Comparison of ENCODE assay signal across 21 mouse cellular contexts in genomic region chr13:22063468-22063867, GRCm38 (mm10). TPM values are rescaled to one million over a fixed set of nuclear protein-coding genes. Genes with fewer than 3 reads are reported as not detected.
"Had no signal": no experiment of that assay in that cellular context is flagged by ENCODE, and none has a peak within 500 bp of the region (broad histone marks: within the 10 kb centered on the region; RNA-seq: fewer than 3 reads in every experiment).

No protein-coding gene starts in this region.

- H3K4me3 ChIP-seq: embryonic facial prominence, embryonic 10.5 days; embryonic facial prominence, embryonic 12.5 days; embryonic facial prominence, embryonic 13.5 days; embryonic facial prominence, embryonic 15.5 days; erythroblast, embryonic 14.5 days; forebrain, embryonic 10.5 days; forebrain, embryonic 12.5 days; forebrain, embryonic 13.5 days; forebrain, embryonic 15.5 days; gastrocnemius, adult 2 months; heart, adult 2 months had no signal

- H3K9ac ChIP-seq: embryonic facial prominence, embryonic 12.5 days; embryonic facial prominence, embryonic 13.5 days; embryonic facial prominence, embryonic 15.5 days; forebrain, embryonic 12.5 days; forebrain, embryonic 13.5 days; forebrain, embryonic 15.5 days; forebrain, postnatal 0 days had no signal

- H3K4me2 ChIP-seq: embryonic facial prominence, embryonic 12.5 days; embryonic facial prominence, embryonic 13.5 days; embryonic facial prominence, embryonic 15.5 days; forebrain, embryonic 12.5 days; forebrain, embryonic 13.5 days; forebrain, embryonic 15.5 days had no signal

- H3K4me1 ChIP-seq: embryonic facial prominence, embryonic 10.5 days; embryonic facial prominence, embryonic 12.5 days; embryonic facial prominence, embryonic 13.5 days; embryonic facial prominence, embryonic 15.5 days; forebrain, embryonic 10.5 days; forebrain, embryonic 12.5 days; forebrain, embryonic 13.5 days; forebrain, embryonic 15.5 days had no signal

- H3K27ac ChIP-seq: embryonic facial prominence, embryonic 10.5 days; embryonic facial prominence, embryonic 12.5 days; embryonic facial prominence, embryonic 13.5 days; embryonic facial prominence, embryonic 15.5 days; forebrain, embryonic 10.5 days; forebrain, embryonic 12.5 days; forebrain, embryonic 13.5 days; forebrain, embryonic 15.5 days; gastrocnemius, adult 2 months; heart, adult 2 months had no signal

- ATAC-seq: forebrain, embryonic 13.5 days; forebrain, embryonic 14.5 days; forebrain, embryonic 15.5 days; forebrain, embryonic 16.5 days; forebrain, postnatal 0 days had no signal

- H3K9me3 ChIP-seq: embryonic facial prominence, embryonic 10.5 days; embryonic facial prominence, embryonic 12.5 days; embryonic facial prominence, embryonic 15.5 days; forebrain, embryonic 10.5 days; forebrain, embryonic 12.5 days; forebrain, embryonic 13.5 days; forebrain, embryonic 15.5 days had no signal

- H3K36me3 ChIP-seq: embryonic facial prominence, embryonic 10.5 days; embryonic facial prominence, embryonic 12.5 days; embryonic facial prominence, embryonic 13.5 days; embryonic facial prominence, embryonic 15.5 days; forebrain, embryonic 10.5 days; forebrain, embryonic 12.5 days; forebrain, embryonic 15.5 days had no signal

- H3K27me3 ChIP-seq: embryonic facial prominence, embryonic 12.5 days; embryonic facial prominence, embryonic 13.5 days; embryonic facial prominence, embryonic 15.5 days; forebrain, embryonic 12.5 days; forebrain, embryonic 13.5 days; forebrain, embryonic 15.5 days had no signal

RNA-seq across cellular contexts. Expression of gene Hist1h2ag, which starts 20.7 kb away (rescaled TPM):
- polyA plus RNA-seq: heart, adult 2 months had no signal

RNA-seq across cellular contexts. Expression of gene Vmn1r188, which starts 20.8 kb away (rescaled TPM):
- polyA plus RNA-seq: cerebellum, adult 2 months; cortical plate, adult 2 months; embryonic facial prominence, embryonic 10.5 days; embryonic facial prominence, embryonic 11.5 days; embryonic facial prominence, embryonic 12.5 days; embryonic facial prominence, embryonic 13.5 days; embryonic facial prominence, embryonic 14.5 days; embryonic facial prominence, embryonic 15.5 days; erythroblast, embryonic 14.5 days; forebrain, embryonic 10.5 days; forebrain, embryonic 11.5 days; forebrain, embryonic 12.5 days; forebrain, embryonic 13.5 days; forebrain, embryonic 14.5 days; forebrain, embryonic 15.5 days; forebrain, embryonic 16.5 days; forebrain, postnatal 0 days; frontal cortex, adult 2 months; gonadal fat pad, adult 2 months; heart, adult 2 months had no signal

RNA-seq across cellular contexts. Expression of gene Hist1h2bk, which starts 27.8 kb away (rescaled TPM):
- polyA plus RNA-seq: heart, adult 2 months had no signal
